Mouse (Mus musculus) liver, embryonic 12.5 days (tissue): ENCODE results near the gene Nfatc2. TPM values are rescaled to one million over a fixed set of nuclear protein-coding genes. Genes with fewer than 3 reads are reported as not detected.

Experiments
- ATAC-seq: fragments of 200-750 bp; cut with Nextera tagmentation; 2 replicates; pipeline ENCODE4 v1.8.0; 2017; ENCODE audit warnings: moderate number of reproducible peaks, mild to moderate bottlenecking, moderate library complexity
- H3K27ac ChIP-seq: fragments of 300-500 bp; sonication (generic); 2 replicates; pipeline ENCODE4 v1.5.1; 2016; ENCODE audit warnings: mild to moderate bottlenecking
- H3K27me3 ChIP-seq: fragments of 300-500 bp; sonication (generic); replicated peaks from 2 replicates; pipeline ENCODE4 v1.6.1; 2016; ENCODE audit warnings: mild to moderate bottlenecking, moderate library complexity
- H3K36me3 ChIP-seq: fragments of 300-500 bp; sonication (generic); 2 replicates; pipeline ENCODE4 v1.6.1; 2016; ENCODE audit warnings: mild to moderate bottlenecking, moderate library complexity
- H3K4me1 ChIP-seq: fragments of 300-500 bp; sonication (generic); 2 replicates; pipeline ENCODE4 v1.6.1; 2016
- H3K4me2 ChIP-seq: fragments of 300-500 bp; sonication (generic); 2 replicates; pipeline ENCODE4 v1.6.1; 2016; ENCODE audit warnings: mild to moderate bottlenecking, moderate library complexity
- H3K4me3 ChIP-seq: fragments of 300-500 bp; sonication (generic); 2 replicates; pipeline ENCODE4 v1.5.1; 2016; ENCODE audit warnings: mild to moderate bottlenecking, moderate library complexity
- H3K9ac ChIP-seq: fragments of 300-500 bp; sonication (generic); 2 replicates; pipeline ENCODE4 v1.6.1; 2016; ENCODE audit warnings: mild to moderate bottlenecking, moderate library complexity
- H3K9me3 ChIP-seq: fragments of 300-500 bp; sonication (generic); replicated peaks from 2 replicates; pipeline ENCODE4 v1.6.1; 2016; ENCODE audit warnings: mild to moderate bottlenecking, moderate library complexity
- WGBS: fragments of 180-500 bp; shearing (Covaris S2); methylation state at CpG from one replicate; pipeline ENCODE4 v1.1.7; 2016; ENCODE audit not compliant: insufficient replicate concordance; 5-methylcytosine and 5-hydroxymethylcytosine counted together
- polyA plus RNA-seq: library from polyadenylated mRNA; unstranded; fragments of >200 nt; fragmentation: Nextera tagmentation; extraction: Ambion mirVana; gene quantifications from 2 replicates; pipeline ENCODE4 v1.2.1, GENCODE M21; 2016

The Nfatc2 gene
- polyA plus RNA-seq, 1 experiment from 2014 or later, result 0.29 TPM

DNA sequence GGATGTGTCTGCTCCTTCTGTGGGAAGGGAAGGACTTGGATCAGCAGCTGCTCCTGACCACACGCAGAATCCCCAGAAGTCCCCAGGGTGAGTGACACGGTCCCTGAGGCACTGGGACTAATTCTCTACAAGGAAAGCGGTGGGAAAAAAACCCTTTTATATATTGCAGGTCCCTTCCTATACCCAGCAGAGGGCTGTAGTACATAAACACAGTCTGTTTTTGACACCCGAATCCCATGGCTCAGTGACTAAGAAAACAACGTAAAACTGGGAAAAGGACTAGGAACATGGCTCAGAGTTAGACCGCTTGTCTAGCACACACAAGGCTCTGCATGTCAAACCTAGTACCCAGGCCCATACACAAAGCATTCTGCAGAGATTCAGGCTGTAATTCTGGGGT lies 101.2 kb downstream of the Nfatc2 start:
- ATAC-seq, result no peak
- H3K4me3 ChIP-seq, result no peak overlapping the region
- no peaks in the 10 kb centered on the region; the same call in 1 of the 2 replicates for H3K27me3 ChIP-seq
- no peaks in the 10 kb centered on the region for H3K9me3 ChIP-seq
- H3K4me2 ChIP-seq, result no peak overlapping the region
- H3K4me1 ChIP-seq, result no peaks in the 10 kb centered on the region
- no peak overlapping the region for H3K27ac ChIP-seq
- H3K9ac ChIP-seq, result no peak overlapping the region
- WGBS, result 69% methylated on average over 6 of the region's 6 CpGs
- no peaks in the 10 kb centered on the region for H3K36me3 ChIP-seq

GRCm38 (mm10) chr2:168491791-168492190 lies 109.7 kb downstream of the Nfatc2 start:
- no peak overlapping the region for H3K27ac ChIP-seq
- no peaks in the 10 kb centered on the region for H3K36me3 ChIP-seq
- no peaks in the 10 kb centered on the region for H3K4me1 ChIP-seq
- no peak overlapping the region for H3K4me3 ChIP-seq
- ATAC-seq, result no peak
- no peak overlapping the region for H3K4me2 ChIP-seq
- peaks cover 11% of the 10 kb centered on the region; the same call in 1 of the 2 replicates for H3K27me3 ChIP-seq
- H3K9ac ChIP-seq, result no peak overlapping the region
- H3K9me3 ChIP-seq, result no peaks in the 10 kb centered on the region
- 66% methylated on average over 7 of the region's 7 CpGs for WGBS

- Histone ChIP-seq H3K27ac (no peak overlapping the region), H3K4me1 (no peaks in the 10 kb centered on the region), H3K9ac (no peak overlapping the region), H3K36me3 (no peaks in the 10 kb centered on the region), H3K9me3 (no peaks in the 10 kb centered on the region), H3K4me2 (no peak overlapping the region), H3K4me3 (no peak overlapping the region), H3K27me3 (peaks cover 11% of the 10 kb centered on the region; the same call in 1 of the 2 replicates)
- 59% methylated on average over 13 of the region's 13 CpGs for WGBS
- no peak for ATAC-seq
Observed at GRCm38 (mm10) chr2:168489953-168490352, 111.5 kb downstream of the Nfatc2 start.

- H3K4me1 ChIP-seq, result no peaks in the 10 kb centered on the region
- no peak overlapping the region for H3K4me3 ChIP-seq
- no peak for ATAC-seq
- H3K9ac ChIP-seq, result no peak overlapping the region
- 49% methylated on average over 11 of the region's 11 CpGs for WGBS
- no peak overlapping the region for H3K4me2 ChIP-seq
- no peaks in the 10 kb centered on the region for H3K36me3 ChIP-seq
- H3K27me3 ChIP-seq, result peaks cover 11% of the 10 kb centered on the region; the same call in 1 of the 2 replicates
- no peak overlapping the region for H3K27ac ChIP-seq
- no peaks in the 10 kb centered on the region for H3K9me3 ChIP-seq
Observed at GRCm38 (mm10) chr2:168488158-168488925, 113.1 kb downstream of the Nfatc2 start.

- Histone ChIP-seq H3K27me3 (peaks cover 33% of the 10 kb centered on the region), H3K4me3 (no peak overlapping the region), H3K9me3 (no peaks in the 10 kb centered on the region), H3K36me3 (no peaks in the 10 kb centered on the region), H3K9ac (no peak overlapping the region), H3K4me2 (no peak overlapping the region), H3K4me1 (0 out of 2 replicates have a peak, but pooled peaks cover 4% of the 10 kb centered on the region), H3K27ac (no peak overlapping the region)
- WGBS, result 75% methylated on average over 14 of the region's 14 CpGs
- ATAC-seq, result no peak
Observed at GRCm38 (mm10) chr2:168481121-168481520, 120.3 kb downstream of the Nfatc2 start.

GRCm38 (mm10) chr2:168480692-168481091 lies 120.8 kb downstream of the Nfatc2 start:
- Histone ChIP-seq H3K4me2 (no peak overlapping the region), H3K9me3 (no peaks in the 10 kb centered on the region), H3K36me3 (no peaks in the 10 kb centered on the region), H3K27me3 (peaks cover 33% of the 10 kb centered on the region), H3K4me1 (0 out of 2 replicates have a peak, but pooled peaks cover 4% of the 10 kb centered on the region), H3K27ac (no peak overlapping the region), H3K9ac (no peak overlapping the region), H3K4me3 (no peak overlapping the region)
- WGBS, result 74% methylated on average over 6 of the region's 6 CpGs
- ATAC-seq, result no peak

GRCm38 (mm10) chr2:168479930-168480329 lies 121.5 kb downstream of the Nfatc2 start:
- Histone ChIP-seq H3K9me3 (no peaks in the 10 kb centered on the region), H3K27me3 (peaks cover 40% of the 10 kb centered on the region), H3K36me3 (no peaks in the 10 kb centered on the region), H3K4me1 (0 out of 2 replicates have a peak, but pooled peaks cover 4% of the 10 kb centered on the region), H3K4me2 (no peak overlapping the region), H3K27ac (no peak overlapping the region), H3K4me3 (no peak overlapping the region), H3K9ac (no peak overlapping the region)
- WGBS, result 79% methylated on average over 15 of the region's 15 CpGs
- no peak for ATAC-seq

- H3K4me2 ChIP-seq, result no peak overlapping the region
- no peak overlapping the region for H3K27ac ChIP-seq
- H3K36me3 ChIP-seq, result no peaks in the 10 kb centered on the region
- H3K4me1 ChIP-seq, result 0 out of 2 replicates have a peak, but pooled peaks cover 4% of the 10 kb centered on the region
- ATAC-seq, result no peak
- WGBS, result 34% methylated on average over 7 of the region's 7 CpGs
- peaks cover 49% of the 10 kb centered on the region for H3K27me3 ChIP-seq
- no peaks in the 10 kb centered on the region for H3K9me3 ChIP-seq
- H3K4me3 ChIP-seq, result no peak overlapping the region
- no peak overlapping the region for H3K9ac ChIP-seq
Observed at GRCm38 (mm10) chr2:168478431-168478830, 123.0 kb downstream of the Nfatc2 start.

DNA sequence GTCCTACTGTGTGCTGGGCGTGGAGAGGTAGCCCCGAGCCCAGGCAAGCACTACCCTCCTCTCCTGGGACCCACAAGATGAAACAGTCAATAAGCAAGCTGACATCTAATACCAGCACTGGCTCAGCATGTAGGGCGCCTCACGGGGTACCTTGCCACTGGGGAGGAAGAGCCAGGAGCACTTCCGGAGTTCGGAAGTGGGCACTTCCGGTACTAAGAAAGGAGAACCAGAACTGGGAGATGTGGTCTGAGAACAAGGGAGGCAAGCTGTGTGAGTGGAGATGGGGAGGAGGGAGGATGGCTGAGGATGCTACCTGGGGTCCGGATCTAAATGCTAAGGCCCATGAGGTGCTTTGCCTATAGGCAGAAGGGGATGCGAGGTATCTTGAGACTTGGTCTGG lies 128.0 kb downstream of the Nfatc2 start:
- Histone ChIP-seq H3K27ac (no peak overlapping the region), H3K4me3 (no peak overlapping the region), H3K4me1 (no peaks in the 10 kb centered on the region), H3K9ac (no peak overlapping the region), H3K4me2 (peak overlapping the region; percentile 64), H3K9me3 (no peaks in the 10 kb centered on the region), H3K27me3 (peaks cover 52% of the 10 kb centered on the region), H3K36me3 (no peaks in the 10 kb centered on the region)
- no peak for ATAC-seq
- WGBS, result 38% methylated on average over 9 of the region's 9 CpGs

GRCm38 (mm10) chr2:168472899-168473298 lies 128.6 kb downstream of the Nfatc2 start:
- H3K9ac ChIP-seq, result peak overlapping the region; percentile 41; the same call in 1 of the 2 replicates
- peaks cover 52% of the 10 kb centered on the region for H3K27me3 ChIP-seq
- H3K4me1 ChIP-seq, result no peaks in the 10 kb centered on the region
- no peaks in the 10 kb centered on the region for H3K36me3 ChIP-seq
- no peaks in the 10 kb centered on the region for H3K9me3 ChIP-seq
- no peak overlapping the region for H3K27ac ChIP-seq
- H3K4me3 ChIP-seq, result peak overlapping the region; percentile 49
- peak overlapping the region; percentile 64 for H3K4me2 ChIP-seq
- no peak for ATAC-seq
- WGBS, result 9% methylated on average over 16 of the region's 16 CpGs

DNA sequence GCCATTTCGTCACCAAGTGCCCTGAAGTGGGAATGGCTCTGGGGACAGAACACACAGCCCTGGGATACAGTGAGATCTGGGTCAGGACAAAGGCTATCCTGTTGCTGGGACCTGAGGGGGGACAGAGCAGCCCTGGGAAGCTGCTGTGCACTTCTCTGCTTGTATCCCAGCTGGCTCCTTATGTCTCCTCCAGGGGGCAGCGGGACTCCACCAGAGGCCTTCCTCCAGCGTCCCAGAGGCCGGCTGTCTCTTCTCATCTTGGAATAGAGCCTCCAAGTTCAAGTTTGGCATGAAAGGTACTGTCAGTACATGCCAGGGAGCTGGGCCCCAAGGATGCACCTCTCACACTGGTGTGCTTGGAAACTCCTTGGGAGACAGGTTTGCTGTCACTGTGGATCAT lies 132.4 kb downstream of the Nfatc2 start:
- Histone ChIP-seq H3K27me3 (peaks cover 31% of the 10 kb centered on the region), H3K4me2 (no peak overlapping the region), H3K4me3 (no peak overlapping the region), H3K9ac (no peak overlapping the region), H3K36me3 (no peaks in the 10 kb centered on the region), H3K4me1 (no peaks in the 10 kb centered on the region), H3K9me3 (no peaks in the 10 kb centered on the region), H3K27ac (no peak overlapping the region)
- 7% methylated on average over 4 of the region's 4 CpGs for WGBS
- no peak for ATAC-seq

- no peak overlapping the region for H3K4me2 ChIP-seq
- H3K36me3 ChIP-seq, result no peaks in the 10 kb centered on the region
- ATAC-seq, result no peak
- WGBS, result 60% methylated on average over 5 of the region's 5 CpGs
- H3K27ac ChIP-seq, result no peak overlapping the region
- no peak overlapping the region for H3K9ac ChIP-seq
- H3K4me1 ChIP-seq, result no peaks in the 10 kb centered on the region
- no peaks in the 10 kb centered on the region for H3K9me3 ChIP-seq
- peaks cover 18% of the 10 kb centered on the region for H3K27me3 ChIP-seq
- H3K4me3 ChIP-seq, result no peak overlapping the region
Observed at GRCm38 (mm10) chr2:168467166-168467565, 134.3 kb downstream of the Nfatc2 start.
